Mouse (Mus musculus): Measurements from ENCODE around the gene Rnf8. TPM values are rescaled to one million over a fixed set of nuclear protein-coding genes. Genes with fewer than 3 reads are reported as not detected.

The Rnf8 gene
- total RNA-seq, 1 experiment from 2014 or later = 51.8 TPM

DNA sequence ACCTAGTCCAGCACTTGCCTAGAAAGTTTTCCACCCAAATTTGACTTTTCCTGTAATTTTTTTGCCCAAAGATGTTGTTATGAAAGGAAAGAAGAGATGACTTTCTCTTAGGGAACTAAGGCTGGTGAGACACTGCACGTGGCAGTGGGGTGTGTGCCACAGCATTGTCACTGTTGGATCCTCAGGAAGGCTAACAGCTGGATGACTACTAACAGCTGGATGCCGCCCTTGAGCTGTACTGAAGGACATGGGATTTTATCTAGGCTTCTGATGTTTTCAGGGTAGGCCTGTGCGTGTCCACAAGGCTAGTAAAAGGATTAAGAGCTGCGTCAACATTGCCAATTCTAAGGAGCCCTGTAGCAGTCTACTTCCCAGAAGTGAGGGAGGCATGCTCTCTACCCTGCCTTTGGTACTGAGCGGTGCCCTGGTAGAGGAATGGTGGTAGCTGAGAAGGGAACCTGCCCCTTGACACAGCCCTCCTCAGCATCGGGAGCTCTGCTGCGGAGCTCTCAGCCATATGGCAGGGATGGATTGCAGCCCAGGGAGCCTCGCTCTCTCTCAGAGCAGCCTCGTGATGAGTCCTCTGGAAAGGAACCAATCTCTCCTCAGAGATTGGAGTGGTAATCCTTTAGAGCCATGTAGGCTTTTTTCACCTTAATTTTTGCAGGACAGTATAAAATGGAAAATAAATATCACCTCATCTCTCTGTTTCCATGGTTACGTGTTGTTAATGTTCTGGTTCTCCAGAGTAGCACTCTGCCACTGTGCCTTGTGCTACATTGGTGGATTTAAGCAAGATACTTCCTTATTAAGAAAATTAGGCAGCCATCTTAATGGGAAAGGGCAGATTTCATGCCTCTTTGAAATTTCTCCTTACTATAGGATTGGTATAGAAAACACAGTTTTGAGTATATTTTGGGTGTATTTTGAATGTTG is 53.7 kb downstream of the Rnf8 start:
- ATAC-seq (replicated peaks in 1 of 2; ENCODE audit: insufficient read depth in 1 of 2, low FRiP score in 2 of 2, low TSS enrichment in 1 of 2, low read depth in 1 of 2, poor library complexity in 2 of 2, severe bottlenecking in 2 of 2) = no peak

- ATAC-seq (replicated peaks in 1 of 2; ENCODE audit: insufficient read depth in 1 of 2, low FRiP score in 2 of 2, low TSS enrichment in 1 of 2, low read depth in 1 of 2, poor library complexity in 2 of 2, severe bottlenecking in 2 of 2) = no peak
These were observed 54.4 kb downstream of the Rnf8 start for GRCm38 (mm10) chr17:29669030-29669429.

- ATAC-seq (replicated peaks in 1 of 2; ENCODE audit: insufficient read depth in 1 of 2, low FRiP score in 2 of 2, low TSS enrichment in 1 of 2, low read depth in 1 of 2, poor library complexity in 2 of 2, severe bottlenecking in 2 of 2) = no peak
These were observed 55.3 kb downstream of the Rnf8 start for GRCm38 (mm10) chr17:29669936-29670335.

DNA sequence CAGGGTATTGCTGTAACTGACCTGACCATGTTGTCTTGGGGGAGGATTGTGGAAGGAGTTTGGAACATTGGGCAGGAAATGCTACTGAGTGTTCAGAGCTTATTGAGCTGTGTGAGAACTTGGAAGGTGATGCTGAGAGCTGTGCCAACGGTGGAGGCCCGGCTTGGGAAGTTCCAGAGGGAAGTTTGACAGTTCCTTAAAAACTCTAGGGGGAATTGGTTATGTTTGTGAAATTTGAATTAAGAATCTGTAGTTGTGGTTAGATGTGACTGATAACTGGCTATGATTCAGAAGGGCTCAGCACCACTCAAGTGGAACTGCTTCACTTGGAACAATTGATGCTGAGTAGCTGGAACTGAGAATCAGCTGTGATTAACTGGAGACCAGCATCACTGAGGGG is 56.4 kb downstream of the Rnf8 start:
- no peak for ATAC-seq (replicated peaks in 1 of 2; ENCODE audit: insufficient read depth in 1 of 2, low FRiP score in 2 of 2, low TSS enrichment in 1 of 2, low read depth in 1 of 2, poor library complexity in 2 of 2, severe bottlenecking in 2 of 2)

DNA sequence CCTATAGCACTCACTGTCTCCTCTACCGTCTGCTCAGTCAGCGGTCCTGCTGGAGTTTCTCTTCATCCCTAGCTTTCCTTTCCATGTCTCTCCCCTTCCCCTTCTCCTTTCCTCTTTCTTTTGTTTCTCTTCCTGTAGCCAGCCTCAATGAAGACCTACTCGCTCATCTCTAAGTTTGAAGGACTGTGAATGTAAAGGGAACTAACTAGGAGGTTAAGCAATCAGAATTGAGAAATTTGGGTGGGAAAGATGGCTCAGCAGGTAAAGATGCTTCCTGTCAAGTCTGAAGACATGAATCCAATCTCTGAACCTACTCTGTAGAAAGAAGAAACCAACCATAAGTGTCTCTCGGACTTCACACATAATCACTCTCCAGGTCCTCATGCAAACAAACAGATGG is 58.7 kb downstream of the Rnf8 start:
- peak in 1 of 2 experiments; percentile 14; a peak in 1 of 4 replicates for ATAC-seq (replicated peaks in 1 of 2; ENCODE audit: insufficient read depth in 1 of 2, low FRiP score in 2 of 2, low TSS enrichment in 1 of 2, low read depth in 1 of 2, poor library complexity in 2 of 2, severe bottlenecking in 2 of 2)

GRCm38 (mm10) chr17:29678526-29678925 is 63.9 kb downstream of the Rnf8 start:
- no peak for ATAC-seq (replicated peaks in 1 of 2; ENCODE audit: insufficient read depth in 1 of 2, low FRiP score in 2 of 2, low TSS enrichment in 1 of 2, low read depth in 1 of 2, poor library complexity in 2 of 2, severe bottlenecking in 2 of 2)

DNA sequence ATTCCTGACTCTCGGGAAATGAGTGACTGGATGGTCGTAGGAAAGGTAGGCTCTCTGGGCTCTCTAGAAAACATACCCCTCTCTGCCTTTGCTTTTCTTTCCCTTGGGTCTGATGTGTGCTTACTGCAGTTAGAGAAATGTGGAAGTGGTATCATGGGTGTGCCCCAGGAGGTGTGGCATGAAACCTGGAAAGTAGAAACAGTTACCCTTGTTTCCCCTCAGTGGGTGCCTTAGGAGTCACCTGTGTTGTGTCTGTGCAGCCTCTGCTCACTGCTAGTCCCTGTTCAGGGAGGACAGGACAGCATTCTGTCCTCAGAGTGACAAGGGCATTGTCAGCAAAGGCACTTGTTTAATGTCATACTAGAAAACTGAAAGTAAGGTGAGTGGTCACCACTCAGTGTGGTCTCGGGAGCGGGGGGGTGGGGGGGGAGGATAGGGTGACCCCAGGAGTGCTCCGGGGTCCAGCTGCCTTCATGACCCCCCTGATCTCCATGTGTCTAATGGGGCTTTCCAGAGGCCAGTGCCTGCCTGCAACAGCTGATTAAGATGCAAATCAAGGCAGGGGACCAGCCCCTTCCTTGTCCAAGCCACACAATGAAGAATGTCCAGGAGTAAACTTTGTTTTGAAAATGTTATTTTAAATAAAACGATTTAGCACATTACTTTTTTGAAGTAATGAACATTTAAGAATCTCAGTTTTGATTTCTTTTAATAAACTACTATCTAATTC is 64.6 kb downstream of the Rnf8 start:
- no peak for ATAC-seq (replicated peaks in 1 of 2; ENCODE audit: insufficient read depth in 1 of 2, low FRiP score in 2 of 2, low TSS enrichment in 1 of 2, low read depth in 1 of 2, poor library complexity in 2 of 2, severe bottlenecking in 2 of 2)

DNA sequence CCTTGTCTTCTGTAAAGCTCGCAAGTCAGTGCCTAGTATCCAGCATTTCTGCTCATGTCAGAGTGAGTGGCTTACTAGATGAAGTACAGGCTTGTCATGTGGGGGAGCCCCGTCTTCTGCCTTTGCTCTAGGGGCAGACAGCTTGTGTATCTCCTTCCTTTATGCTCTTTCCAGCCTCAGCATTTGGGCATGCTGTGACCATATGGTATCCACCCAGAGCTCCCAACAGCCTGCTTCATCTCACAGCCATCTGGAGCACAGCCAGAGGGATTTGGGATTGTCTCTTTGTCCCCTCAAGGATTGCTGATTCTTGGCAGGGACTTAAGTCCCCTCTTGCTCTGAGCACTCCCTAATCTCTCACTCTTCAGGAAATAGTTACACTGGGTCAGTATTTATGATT is 65.6 kb downstream of the Rnf8 start:
- ATAC-seq (replicated peaks in 1 of 2; ENCODE audit: insufficient read depth in 1 of 2, low FRiP score in 2 of 2, low TSS enrichment in 1 of 2, low read depth in 1 of 2, poor library complexity in 2 of 2, severe bottlenecking in 2 of 2) = no peak

DNA sequence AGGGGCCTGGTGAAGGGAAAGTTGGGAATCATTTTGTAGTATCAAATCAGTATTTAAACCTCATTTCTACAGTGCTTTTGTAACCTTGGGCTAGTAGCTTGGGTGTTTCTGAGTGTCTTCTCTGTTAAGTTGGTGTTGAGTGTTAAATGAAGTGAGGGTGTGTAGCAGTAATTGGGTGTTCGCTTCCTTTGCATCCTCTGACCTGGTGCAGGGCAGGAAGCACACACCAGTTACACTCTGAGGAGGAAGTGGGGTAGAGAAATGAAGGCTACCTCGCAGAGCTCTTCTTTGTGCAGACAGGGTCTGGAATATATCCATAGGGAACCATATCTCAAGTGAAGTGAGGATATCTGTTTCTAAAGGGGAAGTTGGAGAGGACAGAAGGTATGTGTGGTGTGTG is 66.3 kb downstream of the Rnf8 start:
- ATAC-seq (replicated peaks in 1 of 2; ENCODE audit: insufficient read depth in 1 of 2, low FRiP score in 2 of 2, low TSS enrichment in 1 of 2, low read depth in 1 of 2, poor library complexity in 2 of 2, severe bottlenecking in 2 of 2) = no peak

GRCm38 (mm10) chr17:29681669-29682068 is 67.1 kb downstream of the Rnf8 start:
- no peak for ATAC-seq (replicated peaks in 1 of 2; ENCODE audit: insufficient read depth in 1 of 2, low FRiP score in 2 of 2, low TSS enrichment in 1 of 2, low read depth in 1 of 2, poor library complexity in 2 of 2, severe bottlenecking in 2 of 2)

- no peak for ATAC-seq (replicated peaks in 1 of 2; ENCODE audit: insufficient read depth in 1 of 2, low FRiP score in 2 of 2, low TSS enrichment in 1 of 2, low read depth in 1 of 2, poor library complexity in 2 of 2, severe bottlenecking in 2 of 2)
These were observed 67.7 kb downstream of the Rnf8 start for GRCm38 (mm10) chr17:29682261-29682660.

DNA sequence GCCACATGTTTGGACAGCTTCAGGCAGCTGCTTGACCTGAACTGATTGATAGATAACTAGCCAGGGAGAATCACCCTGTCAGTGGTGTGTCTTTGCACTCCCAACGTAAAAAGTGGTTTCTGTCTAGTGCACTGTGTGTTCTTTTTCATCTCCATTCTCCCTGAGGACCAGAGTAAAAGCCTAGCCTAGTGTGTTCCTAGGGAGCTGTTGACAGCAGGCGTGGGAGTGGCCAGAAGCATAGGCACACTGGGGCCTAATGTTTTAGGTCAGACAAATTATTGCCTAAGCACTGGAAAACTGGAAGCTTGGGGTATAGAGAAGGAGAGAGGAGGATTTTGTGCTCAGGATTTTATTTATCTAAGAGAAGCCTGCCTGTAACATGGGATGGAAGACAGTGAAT is 68.5 kb downstream of the Rnf8 start:
- ATAC-seq (replicated peaks in 1 of 2; ENCODE audit: insufficient read depth in 1 of 2, low FRiP score in 2 of 2, low TSS enrichment in 1 of 2, low read depth in 1 of 2, poor library complexity in 2 of 2, severe bottlenecking in 2 of 2) = no peak

GRCm38 (mm10) chr17:29684275-29684674 is 69.7 kb downstream of the Rnf8 start:
- no peak for ATAC-seq (replicated peaks in 1 of 2; ENCODE audit: insufficient read depth in 1 of 2, low FRiP score in 2 of 2, low TSS enrichment in 1 of 2, low read depth in 1 of 2, poor library complexity in 2 of 2, severe bottlenecking in 2 of 2)

GRCm38 (mm10) chr17:29686771-29687170 is 72.2 kb downstream of the Rnf8 start:
- no peak for ATAC-seq (replicated peaks in 1 of 2; ENCODE audit: insufficient read depth in 1 of 2, low FRiP score in 2 of 2, low TSS enrichment in 1 of 2, low read depth in 1 of 2, poor library complexity in 2 of 2, severe bottlenecking in 2 of 2)

GRCm38 (mm10) chr17:29687373-29687772 is 72.8 kb downstream of the Rnf8 start:
- no peak for ATAC-seq (replicated peaks in 1 of 2; ENCODE audit: insufficient read depth in 1 of 2, low FRiP score in 2 of 2, low TSS enrichment in 1 of 2, low read depth in 1 of 2, poor library complexity in 2 of 2, severe bottlenecking in 2 of 2)

DNA sequence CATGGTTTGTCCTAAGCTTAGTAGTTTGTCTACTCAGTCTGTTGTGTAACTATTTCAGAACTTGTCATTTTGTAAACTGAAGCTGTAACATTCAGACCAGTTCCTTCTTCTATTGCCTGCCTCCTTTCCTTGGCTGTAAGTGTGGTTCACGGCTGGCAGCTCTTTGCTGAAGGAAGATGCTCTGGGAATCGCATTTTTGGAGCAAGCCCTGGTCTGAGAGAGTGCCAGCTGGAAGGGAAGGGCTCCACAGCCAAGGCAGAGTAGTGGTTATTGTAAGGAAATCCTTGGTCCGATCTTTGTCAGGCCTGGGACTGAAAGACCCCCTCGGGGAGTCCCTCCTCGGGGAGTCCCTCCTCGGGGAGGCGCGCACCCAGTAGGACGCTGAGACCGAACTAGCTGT is 74.0 kb downstream of the Rnf8 start:
- ATAC-seq (replicated peaks in 1 of 2; ENCODE audit: insufficient read depth in 1 of 2, low FRiP score in 2 of 2, low TSS enrichment in 1 of 2, low read depth in 1 of 2, poor library complexity in 2 of 2, severe bottlenecking in 2 of 2) = no peak

DNA sequence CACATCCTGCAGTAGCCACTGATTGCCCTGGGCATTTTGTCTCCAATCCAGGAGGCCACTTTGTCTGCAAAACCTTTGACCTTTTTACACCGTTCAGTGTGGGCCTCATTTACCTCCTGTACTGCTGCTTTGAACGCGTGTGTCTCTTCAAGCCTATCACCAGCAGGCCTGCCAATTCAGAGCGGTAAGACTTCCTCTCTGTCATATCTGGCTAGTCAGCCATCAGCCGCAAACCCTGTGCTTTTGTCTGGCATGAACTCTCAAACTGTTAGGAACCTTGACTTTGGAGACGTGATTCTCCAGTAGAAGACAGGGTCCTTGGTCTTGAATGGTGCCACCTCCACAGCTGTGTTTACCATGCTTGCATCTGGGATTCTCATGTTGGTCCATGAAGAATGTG is 75.7 kb downstream of the Rnf8 start:
- ATAC-seq (replicated peaks in 1 of 2; ENCODE audit: insufficient read depth in 1 of 2, low FRiP score in 2 of 2, low TSS enrichment in 1 of 2, low read depth in 1 of 2, poor library complexity in 2 of 2, severe bottlenecking in 2 of 2) = no peak

- no peak for ATAC-seq (replicated peaks in 1 of 2; ENCODE audit: insufficient read depth in 1 of 2, low FRiP score in 2 of 2, low TSS enrichment in 1 of 2, low read depth in 1 of 2, poor library complexity in 2 of 2, severe bottlenecking in 2 of 2)
These were observed 78.2 kb downstream of the Rnf8 start for GRCm38 (mm10) chr17:29692827-29693226.

Data from hematopoietic stem cell, adult 5-6 weeks (primary cell).